ENCODE assay signal across 19 mouse cellular contexts in the genomic region with DNA sequence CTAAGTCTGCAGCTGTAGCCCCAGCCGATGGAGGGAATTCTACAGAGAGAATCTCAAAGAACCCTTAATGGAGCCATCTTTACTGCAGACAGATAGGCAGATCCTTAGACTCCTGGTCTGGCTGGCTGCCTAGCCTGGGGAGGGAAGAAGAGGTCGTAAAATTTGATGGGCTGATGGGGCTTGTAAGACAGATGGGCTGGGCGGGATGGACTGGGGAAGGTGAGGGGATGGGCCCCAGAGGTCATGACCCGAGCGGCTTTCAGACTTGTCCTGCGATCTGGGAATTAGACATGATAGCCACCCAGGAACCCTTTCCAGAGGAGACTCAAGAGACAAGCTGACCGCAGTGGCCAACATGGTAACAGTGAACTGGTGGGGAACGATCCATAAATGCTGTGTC.
DNase-seq lines count a peak whose midpoint lies in the region; ATAC-seq lines count a peak whose summit lies in the region.
"Had no signal": no experiment of that assay in that cellular context is flagged by ENCODE, and none has a peak within 500 bp of the region (broad histone marks: within the 10 kb centered on the region; RNA-seq: fewer than 3 reads in every experiment).

No protein-coding gene starts in this region.

- H3K27me3 ChIP-seq in heart, embryonic 10.5 days (ENCODE audit: insufficient read depth, poor library complexity, severe bottlenecking): no peaks in the 10 kb centered on the region
- no peaks in the 10 kb centered on the region for H3K27me3 ChIP-seq in kidney, embryonic 16.5 days (ENCODE audit: insufficient read depth, low read length)
- H3K27me3 ChIP-seq in limb, embryonic 13.5 days: no peaks in the 10 kb centered on the region
- H3K27me3 ChIP-seq: embryonic facial prominence, embryonic 12.5 days; forebrain, embryonic 15.5 days; hindbrain, embryonic 15.5 days had no signal

- intact Hi-C loops in heart, postnatal 14 days (cut with DNase I): no loop called here

- DNase-seq in heart, embryonic 10.5 days (ENCODE audit: low spot score): no peak
- no peak for DNase-seq in heart, postnatal 14 days
- DNase-seq in kidney, postnatal 10 days: no peak
- DNase-seq in embryo, embryonic 10.5 days (ENCODE audit: low spot score): peak; percentile 52
- no peak for DNase-seq in urinary bladder, postnatal 25 days (ENCODE audit: low spot score)
- DNase-seq in adrenal gland, postnatal 25 days: no peak
- DNase-seq: adrenal gland, postnatal 14 days; cerebellum, adult 8-10 months; cerebellum, postnatal 14 days; gastrocnemius, postnatal 36 days; heart, adult 11 months; heart, postnatal 36 days had no signal

- 0 out of 2 replicates have a peak, but pooled peaks have one; percentile 14 for ATAC-seq in kidney, embryonic 16.5 days (ENCODE audit: low FRiP score, low TSS enrichment)
- peak; percentile 34; the same call in 1 of the 2 replicates for ATAC-seq in limb, embryonic 13.5 days (ENCODE audit: low FRiP score, low read depth)
- ATAC-seq: activated CD4-positive, CD25-positive, alpha-beta regulatory T cell, adult 4 months; forebrain, embryonic 15.5 days had no signal

- H3K27ac ChIP-seq in heart, embryonic 10.5 days: peak overlapping the region; percentile 17; the same call in 1 of the 2 replicates
- no peak overlapping the region for H3K27ac ChIP-seq in kidney, embryonic 16.5 days (ENCODE audit: low read length)
- no peak overlapping the region for H3K27ac ChIP-seq in limb, embryonic 13.5 days
- H3K27ac ChIP-seq: embryonic facial prominence, embryonic 12.5 days; forebrain, embryonic 15.5 days; hindbrain, embryonic 15.5 days had no signal

- no peaks in the 10 kb centered on the region for H3K9me3 ChIP-seq in heart, embryonic 10.5 days
- H3K9me3 ChIP-seq in kidney, embryonic 16.5 days (ENCODE audit: low read length): no peaks in the 10 kb centered on the region
- H3K9me3 ChIP-seq in limb, embryonic 13.5 days: no peaks in the 10 kb centered on the region
- H3K9me3 ChIP-seq: embryonic facial prominence, embryonic 12.5 days; forebrain, embryonic 15.5 days; hindbrain, embryonic 15.5 days had no signal

- H3K4me1 ChIP-seq in heart, embryonic 10.5 days: peaks cover 56% of the 10 kb centered on the region
- peaks cover 12% of the 10 kb centered on the region for H3K4me1 ChIP-seq in kidney, embryonic 16.5 days (ENCODE audit: insufficient read depth, low read length)
- H3K4me1 ChIP-seq in limb, embryonic 13.5 days: peaks cover 30% of the 10 kb centered on the region
- H3K4me1 ChIP-seq: embryonic facial prominence, embryonic 12.5 days; forebrain, embryonic 15.5 days; hindbrain, embryonic 15.5 days had no signal

- no peaks in the 10 kb centered on the region for H3K36me3 ChIP-seq in heart, embryonic 10.5 days
- H3K36me3 ChIP-seq in kidney, embryonic 16.5 days (ENCODE audit: insufficient read depth, low read length): no peaks in the 10 kb centered on the region
- no peaks in the 10 kb centered on the region for H3K36me3 ChIP-seq in limb, embryonic 13.5 days
- H3K36me3 ChIP-seq: embryonic facial prominence, embryonic 12.5 days; forebrain, embryonic 15.5 days; hindbrain, embryonic 15.5 days had no signal

- H3K4me2 ChIP-seq in kidney, embryonic 16.5 days (replicated peaks; ENCODE audit: low read depth, low read length): no peak overlapping the region
- no peak overlapping the region for H3K4me2 ChIP-seq in limb, embryonic 13.5 days (replicated peaks)
- H3K4me2 ChIP-seq: embryonic facial prominence, embryonic 12.5 days; forebrain, embryonic 15.5 days; heart, embryonic 11.5 days; hindbrain, embryonic 15.5 days had no signal

- WGBS in heart, embryonic 10.5 days: 72% methylated on average over 8 of the region's 8 CpGs
- 27% methylated on average over 8 of the region's 8 CpGs for WGBS in kidney, embryonic 16.5 days
- WGBS in limb, embryonic 13.5 days: 34% methylated on average over 8 of the region's 8 CpGs

- no peak overlapping the region for H3K4me3 ChIP-seq in heart, embryonic 10.5 days
- no peak overlapping the region for H3K4me3 ChIP-seq in kidney, embryonic 16.5 days (ENCODE audit: low read length)
- H3K4me3 ChIP-seq in limb, embryonic 13.5 days: no peak overlapping the region
- H3K4me3 ChIP-seq: embryonic facial prominence, embryonic 12.5 days; forebrain, embryonic 15.5 days; hindbrain, embryonic 15.5 days had no signal

- no peak overlapping the region for H3K9ac ChIP-seq in kidney, embryonic 16.5 days (replicated peaks; ENCODE audit: low read length)
- no peak overlapping the region for H3K9ac ChIP-seq in limb, embryonic 13.5 days
- H3K9ac ChIP-seq: embryonic facial prominence, embryonic 12.5 days; forebrain, embryonic 15.5 days; hindbrain, embryonic 15.5 days had no signal
